Mouse (Mus musculus) embryonic facial prominence, embryonic 14.5 days (tissue): ENCODE measurements around the gene Asgr1. TPM values are rescaled to one million over a fixed set of nuclear protein-coding genes. Genes with fewer than 3 reads are reported as not detected.

ENCODE experiments used
- microRNA counts: library from miRNA; unstranded; fragments of <30 nt; microRNA quantifications from one replicate; lab custom pipeline; 2017
- microRNA-seq: library from miRNA; unstranded; fragments of <30 nt; microRNA quantifications from one replicate; pipeline ENCODE4, GENCODE M21; 2016; ENCODE audit warnings: borderline number of aligned reads
- polyA plus RNA-seq: library from polyadenylated mRNA; unstranded; fragments of >200 nt; fragmentation: Nextera tagmentation; extraction: Ambion mirVana; gene quantifications from 2 replicates; pipeline ENCODE4 v1.2.1, GENCODE M21; 2014

Asgr1 gene
- polyA plus RNA-seq, 1 experiment from 2014 or later, result 2.2 TPM

MicroRNAs encoded within 50 kb of the gene (microRNA counts, 519-probe panel; counts per million panel counts)
- microRNA mmu-miR-324-3p (lab: Ali Mortazavi, UCI) (19.3 counts per million), microRNA mmu-miR-324-5p (lab: Ali Mortazavi, UCI) (2,736 counts per million, percentile 58 among the panel's probes with 10 or more counts)

Small RNAs within 50 kb of the gene (microRNA-seq; reads per million reads assigned to microRNA genes)
- 2,202 reads per million, percentile 82 among the genes with 10 or more reads in this experiment for gene Mir324

Other genes starting within 250 kb of the Asgr1 start
- gene Tmem102, start 248.5 kb upstream of the Asgr1 start, polyA plus RNA-seq, result 4.1 and 4.3 TPM in 2 replicates
- not detected in 2 replicates for gene Gm39566, start 238.8 kb upstream of the Asgr1 start, polyA plus RNA-seq
- not detected in 2 replicates for gene Spem2, start 235.6 kb upstream of the Asgr1 start, polyA plus RNA-seq
- 0.26 TPM in 1 of 2 replicates, not detected in the other for gene Spem1, start 231.9 kb upstream of the Asgr1 start, polyA plus RNA-seq
- gene Nlgn2, start 216.3 kb upstream of the Asgr1 start, polyA plus RNA-seq, result 8.3 and 10.6 TPM in 2 replicates
- 379 and 388 TPM in 2 replicates for gene Tmem256, start 215.6 kb upstream of the Asgr1 start, polyA plus RNA-seq
- 102 and 121 TPM in 2 replicates for gene Plscr3, start 207.7 kb upstream of the Asgr1 start, polyA plus RNA-seq
- 3.2 and 3.7 TPM in 2 replicates for gene Tnk1, start 195.4 kb upstream of the Asgr1 start, polyA plus RNA-seq
- not detected in 2 replicates for gene Tmem95, start 176.1 kb upstream of the Asgr1 start, polyA plus RNA-seq
- 5.9 and 7.2 TPM in 2 replicates for gene Kctd11, start 172.7 kb upstream of the Asgr1 start, polyA plus RNA-seq
- gene Acap1, start 158.5 kb upstream of the Asgr1 start, polyA plus RNA-seq, result 1.5 and 2.1 TPM in 2 replicates
- gene 2810408A11Rik, start 153.1 kb upstream of the Asgr1 start, polyA plus RNA-seq, result 5.7 and 8.3 TPM in 2 replicates
- gene Neurl4, start 153.0 kb upstream of the Asgr1 start, polyA plus RNA-seq, result 10.1 and 10.3 TPM in 2 replicates
- gene Gps2, start 140.2 kb upstream of the Asgr1 start, polyA plus RNA-seq, result 55.0 and 57.2 TPM in 2 replicates
- 1,503 and 1,606 TPM in 2 replicates for gene Eif5a, start 132.1 kb upstream of the Asgr1 start, polyA plus RNA-seq
- gene Ybx2, start 118.3 kb upstream of the Asgr1 start, polyA plus RNA-seq, result 2.9 and 4.2 TPM in 2 replicates
- gene Slc2a4, start 105.9 kb upstream of the Asgr1 start, polyA plus RNA-seq, result 16.9 and 20.8 TPM in 2 replicates
- 22.3 and 23.7 TPM in 2 replicates for gene Cldn7, start 89.3 kb upstream of the Asgr1 start, polyA plus RNA-seq
- 37.4 and 39.2 TPM in 2 replicates for gene Ctdnep1, start 72.9 kb upstream of the Asgr1 start, polyA plus RNA-seq
- 109 and 116 TPM in 2 replicates for gene Elp5, start 71.6 kb upstream of the Asgr1 start, polyA plus RNA-seq
- gene Gabarap, start 62.9 kb upstream of the Asgr1 start, polyA plus RNA-seq, result 577 and 590 TPM in 2 replicates
- gene Phf23, start 58.3 kb upstream of the Asgr1 start, polyA plus RNA-seq, result 47.0 and 49.3 TPM in 2 replicates
- 30.8 and 36.2 TPM in 2 replicates for gene Dvl2, start 53.5 kb upstream of the Asgr1 start, polyA plus RNA-seq
- gene Acadvl, start 38.7 kb upstream of the Asgr1 start, polyA plus RNA-seq, result 90.0 and 95.5 TPM in 2 replicates
- 7.3 and 8.4 TPM in 2 replicates for gene Dlg4, start 37.1 kb upstream of the Asgr1 start, polyA plus RNA-seq
- gene Asgr2, start 38.6 kb downstream of the Asgr1 start, polyA plus RNA-seq, result 0.32 TPM in 1 of 2 replicates, not detected in the other
- gene Mgl2, start 76.2 kb downstream of the Asgr1 start, polyA plus RNA-seq, result 0.79 and 2.1 TPM in 2 replicates
- 1.5 and 2.3 TPM in 2 replicates for gene Clec10a, start 102.1 kb downstream of the Asgr1 start, polyA plus RNA-seq
- 2.9 and 3.0 TPM in 2 replicates for gene Slc16a11, start 158.7 kb downstream of the Asgr1 start, polyA plus RNA-seq
- 4.2 and 5.8 TPM in 2 replicates for gene Slc16a13, start 167.0 kb downstream of the Asgr1 start, polyA plus RNA-seq
- 11.6 and 13.0 TPM in 2 replicates for gene Bcl6b, start 175.7 kb downstream of the Asgr1 start, polyA plus RNA-seq
- gene 0610010K14Rik, start 183.8 kb downstream of the Asgr1 start, polyA plus RNA-seq, result 149 and 172 TPM in 2 replicates
- gene Gm21988, start 185.7 kb downstream of the Asgr1 start, polyA plus RNA-seq, result 9.9 and 12.2 TPM in 2 replicates
- gene Rnasek, start 185.8 kb downstream of the Asgr1 start, polyA plus RNA-seq, result 182 and 204 TPM in 2 replicates
- 5.8 and 6.4 TPM in 2 replicates for gene Alox12, start 201.3 kb downstream of the Asgr1 start, polyA plus RNA-seq